Mouse (Mus musculus) ES-E14 (cell line): ENCODE data around the gene Gm47985.

Experiments
- CHD2 ChIP-seq: IDR thresholded peaks from 2 replicates; pipeline ENCODE4 v1.6.1; 2014; ENCODE audit warnings: mild to moderate bottlenecking, low read depth, low read length, inconsistent platforms
- ZC3H11A ChIP-seq: IDR thresholded peaks from 2 replicates; pipeline ENCODE4 v1.6.1; 2012; ENCODE audit warnings: low read depth, mild to moderate bottlenecking, inconsistent platforms, low read length, borderline replicate concordance
- ZNF384 ChIP-seq: IDR thresholded peaks from 2 replicates; pipeline ENCODE4 v1.6.1; 2012; ENCODE audit warnings: low read depth, low read length, inconsistent platforms

- TF ChIP-seq ZC3H11A = no peak
- no peak for TF ChIP-seq ZNF384
- TF ChIP-seq CHD2 = no peak
Observed at GRCm38 (mm10) chr1:151150211-151150610, 32.1 kb upstream of the Gm47985 start.
